Mouse (Mus musculus) brown adipose tissue, adult 24 weeks (tissue): Measurements from ENCODE around the gene 5031439G07Rik. TPM values are rescaled to one million over a fixed set of nuclear protein-coding genes. Genes with fewer than 3 reads are reported as not detected.

Source experiments
- H3K27ac ChIP-seq: fragments of 200-500 bp; replicated peaks from 2 replicates; pipeline ENCODE4 v1.5.1; 2012; ENCODE audit warnings: low read depth, mild to moderate bottlenecking, low read length
- H3K4me1 ChIP-seq: fragments of 200-500 bp; 2 replicates; pipeline ENCODE4 v1.6.1; 2012; ENCODE audit warnings: low read length, mixed read lengths; ENCODE audit not compliant: control insufficient read depth, insufficient read depth, insufficient read length
- H3K4me3 ChIP-seq: fragments of 200-500 bp; 2 replicates; pipeline ENCODE4 v1.5.1; 2012; ENCODE audit warnings: low read depth, mild to moderate bottlenecking, low read length, moderate library complexity; ENCODE audit not compliant: insufficient read depth
- polyA plus RNA-seq: library from polyadenylated mRNA; stranded (reverse); fragments of >200 nt; gene quantifications from 2 replicates; pipeline ENCODE4 v1.2.4, GENCODE M21; 2012; ENCODE audit not compliant: missing spikeins, insufficient read depth, insufficient read length

The 5031439G07Rik gene
- polyA plus RNA-seq, 1 experiment, result 16.3 TPM

DNA sequence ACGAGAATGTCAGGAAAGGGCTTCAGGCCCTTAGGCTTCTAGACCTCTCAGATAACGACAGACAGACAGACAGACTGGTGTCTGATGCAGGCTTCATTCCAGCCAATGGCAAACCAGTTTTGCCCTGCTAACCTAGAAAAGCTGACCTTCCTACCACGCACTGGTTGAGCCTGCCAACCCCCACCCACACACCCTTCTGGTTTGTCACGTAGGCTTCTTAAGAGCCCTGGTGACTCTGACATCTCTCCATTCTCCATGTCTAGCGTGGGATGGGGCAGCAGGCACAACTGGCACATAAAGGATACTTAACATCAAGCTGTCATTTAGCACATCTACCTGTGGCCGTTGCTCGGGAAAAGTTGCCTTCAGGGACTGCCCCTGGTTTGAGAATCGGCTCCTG, 21.3 kb upstream of the 5031439G07Rik start:
- Histone ChIP-seq H3K4me3 (no peak overlapping the region), H3K4me1 (no peaks in the 10 kb centered on the region), H3K27ac (no peak overlapping the region)

- Histone ChIP-seq H3K4me1 (no peaks in the 10 kb centered on the region), H3K4me3 (no peak overlapping the region), H3K27ac (no peak overlapping the region)
Observed at GRCm38 (mm10) chr15:85000984-85001982, 12.9 kb upstream of the 5031439G07Rik start.

- Histone ChIP-seq H3K4me3 (no peak overlapping the region), H3K4me1 (no peaks in the 10 kb centered on the region), H3K27ac (no peak overlapping the region)
Observed at GRCm38 (mm10) chr15:84999911-85000310, 11.6 kb upstream of the 5031439G07Rik start.

- no peak overlapping the region for H3K27ac ChIP-seq
- no peaks in the 10 kb centered on the region for H3K4me1 ChIP-seq
- no peak overlapping the region for H3K4me3 ChIP-seq
Observed at GRCm38 (mm10) chr15:84997768-84998454, 9.6 kb upstream of the 5031439G07Rik start.

DNA sequence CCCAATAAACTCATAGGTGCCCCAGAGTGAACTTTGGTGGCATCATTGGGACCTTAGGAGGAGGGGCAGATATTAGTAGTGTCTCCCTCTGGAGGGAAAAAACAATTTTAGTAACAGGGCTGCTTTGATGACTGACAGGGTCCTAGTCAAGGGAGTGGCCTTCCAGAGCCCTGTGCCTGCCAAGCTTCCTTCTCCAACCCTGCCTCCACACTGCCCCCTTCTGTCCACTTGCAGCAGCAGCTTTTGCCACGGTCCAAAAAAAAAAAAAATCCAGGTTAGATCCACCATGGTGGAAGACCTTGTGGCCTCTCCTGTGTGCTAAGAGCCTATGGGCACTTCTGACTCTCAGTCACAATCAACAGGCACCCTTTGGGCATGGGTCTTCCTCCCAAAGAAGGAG, 7.6 kb upstream of the 5031439G07Rik start:
- Histone ChIP-seq H3K27ac (no peak overlapping the region), H3K4me1 (no peaks in the 10 kb centered on the region), H3K4me3 (no peak overlapping the region)

GRCm38 (mm10) chr15:84995041-84995440, 6.7 kb upstream of the 5031439G07Rik start:
- peak overlapping the region; percentile 55; the same call in 1 of the 2 replicates for H3K27ac ChIP-seq
- H3K4me3 ChIP-seq, result no peak overlapping the region
- H3K4me1 ChIP-seq, result no peaks in the 10 kb centered on the region

- no peak overlapping the region for H3K4me3 ChIP-seq
- peak overlapping the region; percentile 55; the same call in 1 of the 2 replicates for H3K27ac ChIP-seq
- no peaks in the 10 kb centered on the region for H3K4me1 ChIP-seq
Observed at GRCm38 (mm10) chr15:84994498-84994897, 6.1 kb upstream of the 5031439G07Rik start.

DNA sequence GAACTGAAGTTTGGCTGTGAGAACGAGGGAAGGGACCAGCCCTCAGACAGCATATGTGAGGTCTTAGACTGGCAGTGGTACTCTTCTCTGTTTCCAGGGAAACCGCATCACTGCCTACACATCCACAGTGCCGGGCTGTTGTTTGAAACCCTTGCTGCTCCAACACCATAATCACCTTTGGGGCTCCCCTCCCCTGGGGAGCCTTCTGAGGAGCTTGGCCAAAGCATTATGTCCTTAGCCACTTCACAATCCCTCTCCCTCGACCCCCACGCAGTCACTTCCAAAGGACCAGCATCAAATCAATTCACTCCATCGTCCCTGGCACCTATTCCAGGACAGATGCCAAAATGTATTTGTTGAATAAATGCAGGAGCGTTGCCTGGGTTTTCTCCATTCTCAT, 1.4 kb upstream of the 5031439G07Rik start:
- Histone ChIP-seq H3K4me1 (no peaks in the 10 kb centered on the region; the same call in 1 of the 2 replicates), H3K27ac (no peak overlapping the region), H3K4me3 (no peak overlapping the region)

- Histone ChIP-seq H3K4me1 (no peaks in the 10 kb centered on the region; the same call in 1 of the 2 replicates), H3K27ac (no peak overlapping the region), H3K4me3 (no peak overlapping the region)
Observed at GRCm38 (mm10) chr15:84989098-84989497, 747 bp upstream of the 5031439G07Rik start.

DNA sequence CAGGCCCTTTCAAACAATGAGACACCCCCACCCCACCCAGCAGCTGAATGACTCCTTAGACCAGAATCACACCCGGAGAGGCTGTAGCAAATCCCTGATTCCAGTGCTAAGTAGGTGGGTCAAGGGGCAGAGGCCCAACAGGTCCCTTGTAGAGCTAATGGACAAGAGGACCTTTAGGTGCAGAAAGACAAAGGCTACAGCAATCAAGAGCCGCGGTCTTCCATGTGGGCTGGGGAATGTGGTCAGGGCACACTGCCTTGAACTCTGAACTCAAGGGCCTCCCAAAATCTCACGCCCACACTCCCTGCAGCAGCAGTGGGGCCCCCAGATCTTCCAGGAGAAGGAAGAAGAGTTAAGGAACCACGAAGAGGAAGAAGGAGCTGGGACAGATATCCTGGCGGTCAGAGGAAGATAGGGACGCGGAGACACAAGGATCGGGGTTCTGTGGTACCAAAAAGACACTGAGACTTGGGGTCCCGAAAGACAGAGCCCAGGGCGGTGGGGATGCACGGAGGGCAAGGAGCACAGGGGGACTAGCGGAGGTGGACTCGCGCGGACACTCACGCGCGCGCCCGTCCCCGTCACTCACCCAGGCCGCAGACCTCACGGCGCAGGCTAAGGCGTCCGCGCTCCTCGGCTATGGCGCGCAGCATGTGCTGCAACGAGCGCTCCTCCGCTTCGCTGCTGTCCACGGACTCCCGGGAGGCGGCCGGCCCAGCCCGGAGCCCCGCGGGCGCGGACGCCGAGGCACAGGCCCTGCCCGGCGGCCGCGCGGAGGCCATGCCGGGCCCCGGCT, 1.1 kb downstream of the 5031439G07Rik start:
- Histone ChIP-seq H3K4me1 (peaks cover 8% of the 10 kb centered on the region), H3K4me3 (peak overlapping the region; percentile 84), H3K27ac (peak overlapping the region; percentile 35)

DNA sequence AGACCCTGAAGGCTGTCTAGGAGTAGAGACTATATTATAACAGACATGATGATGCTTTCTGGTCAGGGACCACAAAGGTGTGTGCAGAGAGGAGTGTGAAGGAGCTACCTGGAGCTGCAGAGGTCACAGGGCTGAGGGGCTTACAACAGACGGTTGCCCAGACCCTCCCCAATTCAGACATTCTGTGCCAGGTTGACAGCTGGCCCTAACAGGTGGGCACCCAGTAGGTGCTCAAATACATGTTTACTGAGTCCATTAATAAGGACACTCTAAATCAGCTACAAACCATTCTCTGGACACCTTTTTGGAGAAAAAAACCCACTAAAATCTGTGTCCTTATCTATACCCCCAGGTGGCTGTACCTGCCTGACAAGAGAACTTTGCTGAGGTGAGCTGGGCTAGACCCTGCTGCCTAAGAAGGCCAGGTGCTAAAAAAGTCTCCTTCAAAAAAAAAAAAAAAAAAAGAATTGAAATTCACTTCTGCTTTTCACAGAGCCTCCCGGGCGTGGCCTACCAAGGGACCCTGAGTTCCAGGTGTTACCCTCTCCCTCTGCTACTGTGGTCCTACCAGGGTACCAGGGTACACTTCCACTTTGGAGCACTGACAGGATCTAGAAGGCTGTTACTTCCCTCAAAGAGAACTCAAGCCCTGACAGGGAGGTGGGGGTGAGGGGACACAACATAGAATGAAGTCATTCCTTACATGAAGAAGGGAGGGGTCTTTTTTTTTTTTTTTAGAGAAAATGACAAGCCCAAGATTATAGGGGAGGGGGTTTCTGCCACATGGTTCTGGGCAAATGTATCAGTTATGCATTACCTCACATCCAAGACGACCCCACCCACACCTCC, 2.0 kb downstream of the 5031439G07Rik start:
- Histone ChIP-seq H3K4me3 (peak overlapping the region; percentile 84), H3K4me1 (peaks cover 8% of the 10 kb centered on the region), H3K27ac (no peak overlapping the region)

DNA sequence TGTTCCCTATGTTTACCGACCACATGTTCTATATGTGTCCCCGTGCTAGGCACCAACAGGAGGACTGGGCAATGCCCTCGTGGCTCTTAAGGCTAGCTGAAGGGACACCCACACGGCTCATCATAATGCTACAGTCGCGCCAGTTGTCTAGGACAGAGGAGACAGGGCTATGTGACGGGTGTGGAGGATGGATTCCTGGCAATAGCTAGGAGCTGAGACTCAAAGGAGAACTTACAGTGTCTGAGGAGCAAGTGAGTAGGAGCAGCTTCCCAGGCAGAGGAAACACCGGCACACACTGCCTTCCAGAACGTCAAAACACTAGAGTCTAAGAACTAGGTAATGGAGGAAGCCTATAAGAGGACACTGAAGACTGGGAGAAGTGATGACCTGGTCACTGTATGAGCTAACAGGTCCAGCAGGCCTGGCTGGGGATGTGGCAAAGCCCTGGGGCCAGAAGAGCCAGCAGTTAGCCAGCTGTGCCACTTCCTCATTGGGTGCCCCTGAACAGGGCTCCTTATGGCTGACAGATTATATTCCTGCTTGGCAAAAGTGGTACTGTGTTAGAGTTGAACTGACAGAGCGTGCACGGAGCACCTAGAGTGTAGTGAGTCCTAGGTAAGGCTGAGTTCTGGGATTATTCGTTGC, 2.7 kb downstream of the 5031439G07Rik start:
- no peak overlapping the region for H3K27ac ChIP-seq
- H3K4me3 ChIP-seq, result 0 out of 2 replicates have a peak overlapping the region, but pooled peaks have one; percentile 7
- peaks cover 8% of the 10 kb centered on the region for H3K4me1 ChIP-seq

- Histone ChIP-seq H3K27ac (no peak overlapping the region), H3K4me3 (no peak overlapping the region), H3K4me1 (peaks cover 8% of the 10 kb centered on the region)
Observed at GRCm38 (mm10) chr15:84983721-84984120, 4.6 kb downstream of the 5031439G07Rik start.

GRCm38 (mm10) chr15:84982888-84983287, 5.5 kb downstream of the 5031439G07Rik start:
- no peak overlapping the region for H3K4me3 ChIP-seq
- 0 out of 2 replicates have a peak overlapping the region, but pooled peaks have one; percentile 21 for H3K27ac ChIP-seq
- peaks cover 8% of the 10 kb centered on the region for H3K4me1 ChIP-seq
